Mouse (Mus musculus): ENCODE data around the gene Ntm. TPM values are rescaled to one million over a fixed set of nuclear protein-coding genes. Genes with fewer than 3 reads are reported as not detected.

The Ntm gene
- total RNA-seq, 2 experiments from 2014 or later = 132 to 134 TPM

GRCm38 (mm10) chr9:29673911-29674310 lies 289.0 kb downstream of the Ntm start:
- no peak for DNase-seq (ENCODE audit: extremely low spot score in 1 of 2, low spot score in 1 of 2)

GRCm38 (mm10) chr9:29671861-29672260 lies 291.1 kb downstream of the Ntm start:
- DNase-seq (ENCODE audit: extremely low spot score in 1 of 2, low spot score in 1 of 2) = no peak

- DNase-seq (ENCODE audit: extremely low spot score in 1 of 2, low spot score in 1 of 2) = no peak
These were observed 299.7 kb downstream of the Ntm start for GRCm38 (mm10) chr9:29663286-29663685.

GRCm38 (mm10) chr9:29661468-29662145 lies 301.3 kb downstream of the Ntm start:
- DNase-seq (ENCODE audit: extremely low spot score in 1 of 2, low spot score in 1 of 2) = peak in 1 of 2 experiments; percentile 71

- no peak for DNase-seq (ENCODE audit: extremely low spot score in 1 of 2, low spot score in 1 of 2)
These were observed 302.8 kb downstream of the Ntm start for GRCm38 (mm10) chr9:29660059-29660613.

GRCm38 (mm10) chr9:29657761-29658465 lies 305.0 kb downstream of the Ntm start:
- DNase-seq (ENCODE audit: extremely low spot score in 1 of 2, low spot score in 1 of 2) = no peak

GRCm38 (mm10) chr9:29654885-29655284 lies 308.1 kb downstream of the Ntm start:
- DNase-seq (ENCODE audit: extremely low spot score in 1 of 2, low spot score in 1 of 2) = peak; percentile 41 to 46

- DNase-seq (ENCODE audit: extremely low spot score in 1 of 2, low spot score in 1 of 2) = no peak
These were observed 309.2 kb downstream of the Ntm start for GRCm38 (mm10) chr9:29653678-29654235.

GRCm38 (mm10) chr9:29652854-29653253 lies 310.1 kb downstream of the Ntm start:
- DNase-seq (ENCODE audit: extremely low spot score in 1 of 2, low spot score in 1 of 2) = no peak

- DNase-seq (ENCODE audit: extremely low spot score in 1 of 2, low spot score in 1 of 2) = no peak
These were observed 311.1 kb downstream of the Ntm start for GRCm38 (mm10) chr9:29651856-29652255.

GRCm38 (mm10) chr9:29651226-29651625 lies 311.7 kb downstream of the Ntm start:
- DNase-seq (ENCODE audit: extremely low spot score in 1 of 2, low spot score in 1 of 2) = no peak

- DNase-seq (ENCODE audit: extremely low spot score in 1 of 2, low spot score in 1 of 2) = peak in 1 of 2 experiments; percentile 42
These were observed 312.3 kb downstream of the Ntm start for GRCm38 (mm10) chr9:29650679-29651078.

GRCm38 (mm10) chr9:29650266-29650665 lies 312.7 kb downstream of the Ntm start:
- DNase-seq (ENCODE audit: extremely low spot score in 1 of 2, low spot score in 1 of 2) = no peak

- no peak for DNase-seq (ENCODE audit: extremely low spot score in 1 of 2, low spot score in 1 of 2)
These were observed 314.7 kb downstream of the Ntm start for GRCm38 (mm10) chr9:29648256-29648655.

GRCm38 (mm10) chr9:29647764-29648163 lies 315.2 kb downstream of the Ntm start:
- DNase-seq (ENCODE audit: extremely low spot score in 1 of 2, low spot score in 1 of 2) = no peak

GRCm38 (mm10) chr9:29645796-29646400 lies 317.0 kb downstream of the Ntm start:
- no peak for DNase-seq (ENCODE audit: extremely low spot score in 1 of 2, low spot score in 1 of 2)

- DNase-seq (ENCODE audit: extremely low spot score in 1 of 2, low spot score in 1 of 2) = peak; percentile 64 to 86
These were observed 319.8 kb downstream of the Ntm start for GRCm38 (mm10) chr9:29642997-29643657.

- no peak for DNase-seq (ENCODE audit: extremely low spot score in 1 of 2, low spot score in 1 of 2)
These were observed 325.6 kb downstream of the Ntm start for GRCm38 (mm10) chr9:29637335-29637734.

- DNase-seq (ENCODE audit: extremely low spot score in 1 of 2, low spot score in 1 of 2) = no peak
These were observed 345.8 kb downstream of the Ntm start for GRCm38 (mm10) chr9:29617181-29617580.

GRCm38 (mm10) chr9:29612020-29612612 lies 350.8 kb downstream of the Ntm start:
- DNase-seq (ENCODE audit: extremely low spot score in 1 of 2, low spot score in 1 of 2) = no peak
